Mouse (Mus musculus): ENCODE data around the gene Macrod2.

GRCm38 (mm10) chr2:141514976-141515375 lies 1119.9 kb downstream of the Macrod2 start:
- no peak for TF ChIP-seq CTCF (IDR thresholded peaks at IDR 0.05; ENCODE audit: low read depth)
- no peak for TF ChIP-seq EP300 (IDR thresholded peaks at IDR 0.05; ENCODE audit: low read depth)
